Mouse (Mus musculus): ENCODE measurements at regions not wholly inside any gene's neighbourhood (a gene's known extent, or its start where the extent isn't known, plus 50 kb on each side); places are given as distances from the start of the nearest gene placed in this dataset.

- TF ChIP-seq TCF3 (IDR thresholded peaks at IDR 0.05; ENCODE audit: insufficient read length, low read depth) (no peak), MYOG (IDR thresholded peaks at IDR 0.05; ENCODE audit: control insufficient read depth in 1 of 3, insufficient read depth in 1 of 3, insufficient read length in 2 of 3, low read depth in 2 of 3) (no peak), USF1 (IDR thresholded peaks at IDR 0.05; ENCODE audit: low read depth) (no peak), POLR2A (IDR thresholded peaks at IDR 0.05; ENCODE audit: insufficient read length, low read depth) (no peak), E2F4 (IDR thresholded peaks at IDR 0.05; ENCODE audit: insufficient read depth) (no peak), MAX (IDR thresholded peaks at IDR 0.05; ENCODE audit: low read depth) (no peak), POLR2AphosphoS2 (IDR thresholded peaks at IDR 0.05; ENCODE audit: insufficient read length, low read depth) (no peak), MYOD1 (IDR thresholded peaks at IDR 0.05; ENCODE audit: control insufficient read depth in 1 of 3, insufficient read length in 2 of 3, low read depth in 2 of 3) (no peak), REST (IDR thresholded peaks at IDR 0.05; ENCODE audit: insufficient read depth, insufficient read length) (no peak), CEBPB (IDR thresholded peaks at IDR 0.05; ENCODE audit: insufficient read depth, poor library complexity, severe bottlenecking) (no peak), TCF12 (IDR thresholded peaks at IDR 0.05; ENCODE audit: insufficient read depth, poor library complexity, severe bottlenecking) (no peak), SRF (IDR thresholded peaks at IDR 0.05; ENCODE audit: control insufficient read depth, insufficient read length, low read depth) (no peak)
Measured at GRCm38 (mm10) chr1:154018241-154018640, 118.2 kb upstream of the Teddm2 start.

Measured in myocyte (in vitro differentiated cells).